Mouse (Mus musculus) forebrain, embryonic 11.5 days (tissue): ENCODE data around the gene Myl12a. TPM values are rescaled to one million over a fixed set of nuclear protein-coding genes. Genes with fewer than 3 reads are reported as not detected.

ENCODE experiments used
- ATAC-seq: fragments of 200-750 bp; cut with Nextera tagmentation; replicated peaks from 2 replicates; pipeline ENCODE4 v1.8.0; 2017; ENCODE audit warnings: moderate TSS enrichment; ENCODE audit not compliant: low FRiP score
- DNase-seq: peaks from one replicate; pipeline ENCODE4 v3.0.0-alpha.2; 2017; ENCODE audit warnings: low spot score
- H3K27ac ChIP-seq: fragments of 300-500 bp; sonication (generic); 2 replicates; pipeline ENCODE4 v1.5.1; 2014; ENCODE audit warnings: low read depth, low read length
- H3K27me3 ChIP-seq: fragments of 300-500 bp; sonication (generic); 2 replicates; pipeline ENCODE4 v1.6.1; 2014; ENCODE audit warnings: mild to moderate bottlenecking, low read length, mixed read lengths; ENCODE audit not compliant: control insufficient read depth, insufficient read depth
- H3K36me3 ChIP-seq: fragments of 300-500 bp; sonication (generic); 2 replicates; pipeline ENCODE4 v1.6.1; 2014; ENCODE audit warnings: mild to moderate bottlenecking, low read length, moderate library complexity, mixed read lengths; ENCODE audit not compliant: control insufficient read depth, insufficient read depth
- H3K4me1 ChIP-seq: fragments of 300-500 bp; sonication (generic); replicated peaks from 2 replicates; pipeline ENCODE4 v1.6.1; 2014; ENCODE audit warnings: low read length, mixed read lengths; ENCODE audit not compliant: control insufficient read depth, insufficient read depth
- H3K4me2 ChIP-seq: fragments of 300-500 bp; sonication (generic); 2 replicates; pipeline ENCODE4 v1.6.1; 2014; ENCODE audit warnings: low read depth, mild to moderate bottlenecking, low read length, moderate library complexity, mixed read lengths; ENCODE audit not compliant: severe bottlenecking
- H3K4me3 ChIP-seq: fragments of 300-500 bp; sonication (generic); 2 replicates; pipeline ENCODE4 v1.5.1; 2014; ENCODE audit warnings: low read depth, low read length
- H3K9ac ChIP-seq: fragments of 300-500 bp; sonication (generic); 2 replicates; pipeline ENCODE4 v1.6.1; 2014; ENCODE audit warnings: low read length
- H3K9me3 ChIP-seq: fragments of 300-500 bp; sonication (generic); 2 replicates; pipeline ENCODE4 v1.6.1; 2016; ENCODE audit warnings: low read length, mixed read lengths; ENCODE audit not compliant: control insufficient read depth
- WGBS: fragments of 180-500 bp; shearing (Covaris S2); extraction: QIAGEN DNeasy Blood & Tissue Kit; methylation state at CpG from one replicate; pipeline ENCODE4 v1.1.7; 2014; 5-methylcytosine and 5-hydroxymethylcytosine counted together
- polyA plus RNA-seq: library from polyadenylated mRNA; unstranded; fragments of >200 nt; fragmentation: Nextera tagmentation; extraction: Ambion mirVana; gene quantifications from 2 replicates; pipeline ENCODE4 v1.2.1, GENCODE M21; 2014

Myl12a gene
- polyA plus RNA-seq, 1 experiment from 2014 or later: 395 TPM

- H3K9ac ChIP-seq: no peak overlapping the region
- 63% methylated on average over 5 of the region's 5 CpGs for WGBS
- H3K9me3 ChIP-seq: no peaks in the 10 kb centered on the region
- ATAC-seq (no peak), DNase-seq (no peak)
- H3K27ac ChIP-seq: no peak overlapping the region
- no peaks in the 10 kb centered on the region; the same call in 1 of the 2 replicates for H3K36me3 ChIP-seq
- peaks cover 5% of the 10 kb centered on the region; the same call in 1 of the 2 replicates for H3K4me1 ChIP-seq
- no peak overlapping the region for H3K4me3 ChIP-seq
- no peak overlapping the region for H3K4me2 ChIP-seq
- H3K27me3 ChIP-seq: no peaks in the 10 kb centered on the region
Measured at GRCm38 (mm10) chr17:70999187-70999586, 3.5 kb downstream of the Myl12a start.

GRCm38 (mm10) chr17:70998400-70998975, 4.2 kb downstream of the Myl12a start:
- no peak overlapping the region for H3K4me2 ChIP-seq
- no peaks in the 10 kb centered on the region for H3K9me3 ChIP-seq
- no peak overlapping the region for H3K27ac ChIP-seq
- peaks cover 4% of the 10 kb centered on the region; the same call in 1 of the 2 replicates for H3K4me1 ChIP-seq
- H3K27me3 ChIP-seq: no peaks in the 10 kb centered on the region
- H3K4me3 ChIP-seq: no peak overlapping the region
- ATAC-seq (no peak), DNase-seq (no peak)
- H3K36me3 ChIP-seq: no peaks in the 10 kb centered on the region; the same call in 1 of the 2 replicates
- H3K9ac ChIP-seq: no peak overlapping the region
- WGBS: 86% methylated on average over 9 of the region's 9 CpGs

GRCm38 (mm10) chr17:70997836-70998235, 4.8 kb downstream of the Myl12a start:
- no peak for DNase-seq
- 89% methylated on average over 6 of the region's 6 CpGs for WGBS

GRCm38 (mm10) chr17:70995551-70995950, 7.1 kb downstream of the Myl12a start:
- Histone ChIP-seq H3K4me1 (peaks cover 14% of the 10 kb centered on the region; the same call in 1 of the 2 replicates), H3K27me3 (no peaks in the 10 kb centered on the region), H3K27ac (no peak overlapping the region), H3K36me3 (no peaks in the 10 kb centered on the region; the same call in 1 of the 2 replicates), H3K9me3 (no peaks in the 10 kb centered on the region), H3K9ac (no peak overlapping the region), H3K4me3 (no peak overlapping the region), H3K4me2 (no peak overlapping the region)
- ATAC-seq: no peak
- WGBS: 93% methylated on average over 6 of the region's 6 CpGs
- no peak for DNase-seq

More at GRCm38 (mm10) chr17:70997836-70998235, 4.8 kb downstream of the Myl12a start:
- ATAC-seq: no peak
- Histone ChIP-seq H3K9ac (no peak overlapping the region), H3K4me1 (peaks cover 1% of the 10 kb centered on the region; the same call in 1 of the 2 replicates), H3K4me3 (no peak overlapping the region), H3K27ac (no peak overlapping the region), H3K36me3 (no peaks in the 10 kb centered on the region; the same call in 1 of the 2 replicates), H3K27me3 (no peaks in the 10 kb centered on the region), H3K9me3 (no peaks in the 10 kb centered on the region), H3K4me2 (no peak overlapping the region)

- WGBS: 91% methylated on average over 6 of the region's 6 CpGs
- Histone ChIP-seq H3K4me2 (no peak overlapping the region), H3K9me3 (no peaks in the 10 kb centered on the region), H3K4me1 (peaks cover 14% of the 10 kb centered on the region; the same call in 1 of the 2 replicates), H3K27ac (no peak overlapping the region), H3K9ac (no peak overlapping the region), H3K4me3 (no peak overlapping the region), H3K27me3 (no peaks in the 10 kb centered on the region), H3K36me3 (no peaks in the 10 kb centered on the region; the same call in 1 of the 2 replicates)
- ATAC-seq (no peak), DNase-seq (no peak)
Measured at GRCm38 (mm10) chr17:70994671-70995070, 8.0 kb downstream of the Myl12a start.

GRCm38 (mm10) chr17:70993385-70993807, 9.3 kb downstream of the Myl12a start:
- DNase-seq (no peak), ATAC-seq (no peak)
- 31% methylated on average over 3 of the region's 3 CpGs for WGBS

GRCm38 (mm10) chr17:70992662-70993061, 10.0 kb downstream of the Myl12a start:
- ATAC-seq (no peak), DNase-seq (no peak)
- Histone ChIP-seq H3K4me2 (no peak overlapping the region), H3K9ac (no peak overlapping the region), H3K9me3 (no peaks in the 10 kb centered on the region), H3K36me3 (no peaks in the 10 kb centered on the region; the same call in 1 of the 2 replicates), H3K4me1 (peaks cover 14% of the 10 kb centered on the region; the same call in 1 of the 2 replicates), H3K4me3 (no peak overlapping the region), H3K27ac (no peak overlapping the region), H3K27me3 (no peaks in the 10 kb centered on the region)
- WGBS: 80% methylated on average over 9 of the region's 9 CpGs

More at GRCm38 (mm10) chr17:70993385-70993807, 9.3 kb downstream of the Myl12a start:
- H3K9me3 ChIP-seq: no peaks in the 10 kb centered on the region
- H3K9ac ChIP-seq: no peak overlapping the region
- H3K27ac ChIP-seq: no peak overlapping the region
- no peaks in the 10 kb centered on the region; the same call in 1 of the 2 replicates for H3K36me3 ChIP-seq
- peaks cover 14% of the 10 kb centered on the region; the same call in 1 of the 2 replicates for H3K4me1 ChIP-seq
- no peaks in the 10 kb centered on the region for H3K27me3 ChIP-seq
- H3K4me3 ChIP-seq: no peak overlapping the region
- no peak overlapping the region for H3K4me2 ChIP-seq

- no peaks in the 10 kb centered on the region; the same call in 1 of the 2 replicates for H3K36me3 ChIP-seq
- WGBS: 85% methylated on average over 16 of the region's 16 CpGs
Measured at GRCm38 (mm10) chr17:70991706-70992625, 10.7 kb downstream of the Myl12a start.

More at GRCm38 (mm10) chr17:70991706-70992625, 10.7 kb downstream of the Myl12a start:
- no peak overlapping the region for H3K4me2 ChIP-seq
- no peak overlapping the region for H3K4me3 ChIP-seq
- no peak overlapping the region for H3K9ac ChIP-seq
- ATAC-seq: no peak
- no peak for DNase-seq
- H3K27ac ChIP-seq: no peak overlapping the region
- no peaks in the 10 kb centered on the region for H3K27me3 ChIP-seq
- H3K4me1 ChIP-seq: peaks cover 14% of the 10 kb centered on the region; the same call in 1 of the 2 replicates
- H3K9me3 ChIP-seq: no peaks in the 10 kb centered on the region
